Mouse (Mus musculus) heart, adult 2 months (tissue): ENCODE data around the gene Pgpep1.

Experiments used
- CTCF ChIP-seq: fragments of 200-600 bp; IDR thresholded peaks from 2 replicates; pipeline ENCODE4 v1.8.1; 2022; ENCODE audit warnings: antibody characterized with exemption, mild to moderate bottlenecking, moderate library complexity
- POLR2A ChIP-seq: fragments of 200-500 bp; IDR thresholded peaks from 2 replicates; pipeline ENCODE4 v1.6.1; 2011; ENCODE audit warnings: mild to moderate bottlenecking, low read depth, low read length, control low read depth; ENCODE audit not compliant: insufficient read depth

DNA sequence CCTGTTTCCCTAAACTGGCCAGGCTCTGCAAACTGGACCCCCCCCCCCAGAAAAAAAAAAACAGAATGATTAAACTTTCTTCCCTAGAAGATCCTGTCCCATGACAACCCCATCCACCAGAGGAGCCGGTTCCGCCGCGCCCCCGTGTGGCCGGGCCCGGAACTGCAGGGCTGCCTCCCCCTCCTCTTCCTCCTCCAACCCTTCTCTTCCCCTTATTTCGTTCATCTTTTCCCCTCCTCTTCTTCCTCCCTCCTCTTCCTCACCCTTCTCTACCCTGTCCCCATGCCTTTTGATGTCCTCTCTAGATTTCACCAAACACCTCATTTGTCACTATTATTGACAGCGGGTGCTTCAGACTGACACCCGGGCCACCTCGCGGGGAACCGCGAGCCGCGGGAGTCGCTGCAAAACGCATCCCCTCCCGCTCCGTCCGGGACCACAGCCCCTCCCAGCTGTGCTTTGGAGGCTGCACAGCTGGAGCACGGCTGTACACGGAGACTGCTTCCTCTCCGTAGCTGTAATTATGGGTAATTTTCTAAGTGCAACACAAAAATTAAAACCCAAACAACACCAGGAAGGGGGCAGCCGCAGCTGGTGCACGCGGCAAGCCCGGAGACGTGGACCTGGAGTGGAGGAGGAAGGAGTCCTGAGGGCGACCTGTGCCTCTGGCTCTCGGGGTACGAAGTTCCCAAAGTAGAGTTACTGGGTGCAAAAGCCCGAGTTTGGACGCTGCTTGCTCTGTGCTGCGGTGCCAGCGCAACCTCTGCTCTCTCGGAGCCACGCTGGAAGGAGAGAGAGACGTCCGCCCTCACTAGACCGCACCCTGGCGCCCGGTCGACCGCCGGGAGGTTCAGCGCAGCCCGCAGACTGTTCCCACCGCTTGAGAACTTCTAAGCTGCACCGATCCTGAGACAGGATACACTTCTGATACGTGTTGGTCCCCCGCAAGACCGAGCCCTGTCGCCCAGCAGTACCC lies 49.1 kb downstream of the Pgpep1 start:
- TF ChIP-seq CTCF (peak; percentile 86), POLR2A (no peak; the same call in 1 of the 2 replicates)
